Mouse (Mus musculus) heart, adult 2 months (tissue): Measurements from ENCODE around the gene Phykpl. TPM values are rescaled to one million over a fixed set of nuclear protein-coding genes. Genes with fewer than 3 reads are reported as not detected.

Experiments used
- DNase-seq, 2 experiments: peaks; one replicate each; pipeline ENCODE4 v3.0.0; 2021
- H3K27ac ChIP-seq: fragments of 200-600 bp; 2 replicates; pipeline ENCODE4 v1.8.1; 2022
- H3K27me3 ChIP-seq: fragments of 200-500 bp; 2 replicates; pipeline ENCODE4 v1.6.1; 2012; ENCODE audit warnings: mild to moderate bottlenecking, low read length, inconsistent platforms, mixed read lengths; ENCODE audit not compliant: control insufficient read depth, insufficient read depth
- H3K36me3 ChIP-seq: fragments of 200-500 bp; 2 replicates; pipeline ENCODE4 v1.6.1; 2012; ENCODE audit warnings: low read length, inconsistent platforms; ENCODE audit not compliant: control insufficient read depth, insufficient read depth
- H3K4me1 ChIP-seq: fragments of 200-500 bp; 2 replicates; pipeline ENCODE4 v1.6.1; 2011; ENCODE audit warnings: low read length; ENCODE audit not compliant: control insufficient read depth, insufficient read depth
- H3K4me3 ChIP-seq: fragments of 200-600 bp; 2 replicates; pipeline ENCODE4 v1.8.1; 2022
- H3K79me2 ChIP-seq: fragments of 200-500 bp; replicated peaks from 2 replicates; pipeline ENCODE4 v1.6.1; 2012; ENCODE audit warnings: mild to moderate bottlenecking, inconsistent platforms, low read length, moderate library complexity, mixed read lengths; ENCODE audit not compliant: control insufficient read depth, insufficient read depth
- H3K9ac ChIP-seq: fragments of 200-500 bp; 2 replicates; pipeline ENCODE4 v1.6.1; 2012; ENCODE audit warnings: low read depth, mild to moderate bottlenecking, control low read depth, inconsistent platforms, low read length, mixed read lengths
- CTCF ChIP-seq: fragments of 200-600 bp; IDR thresholded peaks from 2 replicates; pipeline ENCODE4 v1.8.1; 2022; ENCODE audit warnings: antibody characterized with exemption, mild to moderate bottlenecking, moderate library complexity
- EP300 ChIP-seq: fragments of 200-500 bp; IDR thresholded peaks from 2 replicates; pipeline ENCODE4 v1.6.1; 2011; ENCODE audit warnings: low read depth, low read length, control low read depth; ENCODE audit not compliant: insufficient read depth
- POLR2A ChIP-seq: fragments of 200-500 bp; IDR thresholded peaks from 2 replicates; pipeline ENCODE4 v1.6.1; 2011; ENCODE audit warnings: mild to moderate bottlenecking, low read depth, low read length, control low read depth; ENCODE audit not compliant: insufficient read depth
- WGBS: fragments of 180-500 bp; shearing (Covaris S2); methylation state at CpG from one replicate; pipeline ENCODE4 v1.1.7; 2018; 5-methylcytosine and 5-hydroxymethylcytosine counted together
- intact Hi-C: fragments of 180-260 bp; cut with DNase I; formaldehyde crosslinking; loops from one replicate; pipeline ENCODE4 v1.15.1; 2025
- polyA plus RNA-seq: library from polyadenylated mRNA; depleted of rRNA; stranded (reverse); fragments of >200 nt; gene quantifications from 2 replicates; pipeline ENCODE4 v1.2.3, GENCODE M21; 2012
- total RNA-seq, 2 experiments: library from RNA; stranded (reverse); gene quantifications; 2 replicates each; pipeline ENCODE4 v1.2.3; 2021

The Phykpl gene
- total and polyA plus RNA-seq, 3 experiments, result 6.9 to 16.8 (median 8.9) TPM

DNA sequence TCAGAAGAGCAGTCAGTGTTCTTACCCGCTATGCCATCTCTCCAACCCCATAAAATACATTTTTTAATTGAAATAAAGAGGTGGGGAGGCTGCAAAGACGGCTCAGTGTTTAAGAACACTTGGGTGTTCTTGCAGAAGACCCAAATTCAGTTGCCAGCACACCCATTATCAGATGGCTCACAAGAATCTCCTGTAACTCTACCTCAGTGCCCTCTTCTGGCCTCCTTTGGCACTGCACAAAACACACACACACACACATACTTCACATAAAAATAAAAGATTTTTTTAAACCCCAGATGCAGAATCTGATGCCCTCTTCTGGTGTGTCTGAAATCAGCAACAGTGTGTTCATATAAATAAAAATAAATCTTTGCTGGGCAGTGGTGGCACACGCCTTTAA is 4.3 kb downstream of the Phykpl start:
- Histone ChIP-seq H3K4me3 (no peak overlapping the region), H3K36me3 (peaks cover 2% of the 10 kb centered on the region; the same call in 1 of the 2 replicates), H3K27ac (no peak overlapping the region), H3K9ac (no peak overlapping the region), H3K79me2 (no peaks in the 10 kb centered on the region; the same call in 1 of the 2 replicates), H3K4me1 (peaks cover 6% of the 10 kb centered on the region), H3K27me3 (no peaks in the 10 kb centered on the region)
- TF ChIP-seq CTCF (no peak), EP300 (no peak), POLR2A (no peak)
- intact Hi-C loops, result no loop called here
- WGBS, result 98% methylated on average over 3 of the region's 3 CpGs
- DNase-seq, result no peak

DNA sequence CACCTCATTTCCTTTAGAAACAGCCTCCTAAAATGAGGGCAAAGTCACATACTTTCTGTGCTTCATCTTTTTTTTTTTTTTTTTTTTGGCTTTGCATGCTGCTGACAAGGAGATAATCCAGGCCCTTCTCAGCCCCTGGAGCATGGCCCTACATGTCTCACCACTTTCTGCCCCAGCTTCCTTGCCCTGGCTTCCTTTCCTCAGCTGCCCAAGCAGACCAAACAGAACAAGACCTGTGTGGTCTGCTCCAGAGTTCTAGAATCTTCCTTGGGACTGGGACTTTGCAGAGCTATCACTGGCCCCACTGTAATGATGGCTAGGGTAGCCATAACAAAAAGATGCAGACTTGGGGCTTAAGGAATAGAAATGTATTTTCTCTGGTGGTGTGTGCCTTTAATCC is 5.4 kb downstream of the Phykpl start:
- Histone ChIP-seq H3K4me1 (peaks cover 6% of the 10 kb centered on the region), H3K4me3 (no peak overlapping the region), H3K79me2 (no peaks in the 10 kb centered on the region; the same call in 1 of the 2 replicates), H3K9ac (no peak overlapping the region), H3K36me3 (peaks cover 3% of the 10 kb centered on the region), H3K27me3 (no peaks in the 10 kb centered on the region), H3K27ac (no peak overlapping the region)
- TF ChIP-seq CTCF, result no peak
- no peak for TF ChIP-seq POLR2A
- TF ChIP-seq EP300, result no peak
- DNase-seq, result no peak
- intact Hi-C loops, result no loop called here

GRCm38 (mm10) chr11:51591168-51591567 is 6.6 kb downstream of the Phykpl start:
- H3K27ac ChIP-seq, result no peak overlapping the region
- H3K27me3 ChIP-seq, result no peaks in the 10 kb centered on the region
- H3K4me3 ChIP-seq, result no peak overlapping the region
- 0 out of 2 replicates have a peak, but pooled peaks cover 1% of the 10 kb centered on the region for H3K4me1 ChIP-seq
- peaks cover 13% of the 10 kb centered on the region for H3K36me3 ChIP-seq
- 25% methylated on average over 7 of the region's 7 CpGs for WGBS
- H3K79me2 ChIP-seq, result no peaks in the 10 kb centered on the region; the same call in 1 of the 2 replicates
- intact Hi-C loops, result no loop called here
- TF ChIP-seq CTCF (no peak), POLR2A (no peak), EP300 (no peak)
- no peak for DNase-seq
- H3K9ac ChIP-seq, result no peak overlapping the region

GRCm38 (mm10) chr11:51591915-51592314 is 7.4 kb downstream of the Phykpl start:
- WGBS, result 83% methylated on average over 7 of the region's 7 CpGs

DNA sequence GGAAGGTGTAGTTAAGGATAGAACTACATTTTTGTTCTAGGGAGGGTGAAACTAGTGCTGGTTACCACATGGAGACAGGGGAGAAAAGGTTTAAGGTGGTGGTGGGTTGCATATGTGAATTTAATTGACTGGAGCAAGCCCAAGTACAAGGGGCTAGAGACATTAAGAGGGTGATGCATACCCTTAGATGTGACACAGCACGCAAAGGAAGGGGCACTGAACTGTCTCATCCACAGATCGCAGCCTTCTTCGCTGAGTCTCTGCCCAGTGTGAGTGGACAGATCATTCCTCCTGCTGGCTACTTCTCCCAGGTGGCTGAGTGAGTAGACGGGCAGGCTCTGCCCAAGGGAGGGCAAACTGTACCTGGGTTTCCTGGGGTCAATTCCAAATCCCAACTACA is 8.8 kb downstream of the Phykpl start:
- WGBS, result 88% methylated on average over 4 of the region's 4 CpGs
- Histone ChIP-seq H3K36me3 (peaks cover 18% of the 10 kb centered on the region), H3K4me1 (0 out of 2 replicates have a peak, but pooled peaks cover 1% of the 10 kb centered on the region), H3K27ac (no peak overlapping the region), H3K9ac (no peak overlapping the region), H3K4me3 (no peak overlapping the region), H3K79me2 (no peaks in the 10 kb centered on the region; the same call in 1 of the 2 replicates), H3K27me3 (no peaks in the 10 kb centered on the region)
- intact Hi-C loops, result no loop called here
- DNase-seq, result no peak
- TF ChIP-seq POLR2A, result no peak
- no peak for TF ChIP-seq CTCF

More at GRCm38 (mm10) chr11:51591915-51592314, 7.4 kb downstream of the Phykpl start:
- Histone ChIP-seq H3K36me3 (peaks cover 16% of the 10 kb centered on the region), H3K4me1 (0 out of 2 replicates have a peak, but pooled peaks cover 1% of the 10 kb centered on the region), H3K4me3 (no peak overlapping the region), H3K27me3 (no peaks in the 10 kb centered on the region), H3K79me2 (no peaks in the 10 kb centered on the region; the same call in 1 of the 2 replicates), H3K9ac (no peak overlapping the region), H3K27ac (no peak overlapping the region)
- TF ChIP-seq POLR2A, result no peak
- TF ChIP-seq EP300, result no peak
- TF ChIP-seq CTCF, result no peak
- no peak for DNase-seq
- intact Hi-C loops, result no loop called here

DNA sequence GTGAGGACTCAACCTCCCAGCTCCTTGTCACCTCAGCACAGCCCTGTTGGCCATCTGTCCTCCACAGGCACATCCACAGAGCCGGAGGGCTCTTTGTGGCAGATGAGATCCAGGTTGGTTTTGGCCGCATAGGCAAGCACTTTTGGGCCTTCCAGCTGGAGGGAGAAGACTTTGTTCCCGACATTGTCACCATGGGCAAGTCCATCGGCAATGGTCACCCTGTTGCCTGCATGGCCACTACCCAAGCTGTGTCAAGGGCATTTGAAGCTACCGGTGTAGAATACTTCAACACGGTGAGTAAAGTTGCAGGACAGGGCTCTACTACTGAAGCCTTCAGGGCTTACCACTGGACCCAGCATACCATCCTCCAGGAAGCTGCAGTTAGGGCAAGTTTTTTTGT is 9.3 kb downstream of the Phykpl start:
- TF ChIP-seq EP300, result no peak
- no peak for TF ChIP-seq CTCF
- TF ChIP-seq POLR2A, result no peak
- H3K9ac ChIP-seq, result no peak overlapping the region
- no peaks in the 10 kb centered on the region for H3K27me3 ChIP-seq
- H3K4me1 ChIP-seq, result 0 out of 2 replicates have a peak, but pooled peaks cover 1% of the 10 kb centered on the region
- no peaks in the 10 kb centered on the region; the same call in 1 of the 2 replicates for H3K79me2 ChIP-seq
- intact Hi-C loops, result no loop called here
- DNase-seq, result no peak
- no peak overlapping the region for H3K4me3 ChIP-seq
- H3K36me3 ChIP-seq, result peaks cover 18% of the 10 kb centered on the region
- 90% methylated on average over 6 of the region's 6 CpGs for WGBS
- no peak overlapping the region for H3K27ac ChIP-seq
